Mouse (Mus musculus) CD4-positive helper T cell, adult 2 months (primary cell): Measurements from ENCODE around the gene Pik3r6.

Experiments
- DNase-seq: peaks from one replicate; pipeline ENCODE4 v3.0.0-alpha.2; 2012; ENCODE audit warnings: low read depth, missing footprints, low spot score

Pik3r6 gene

GRCm38 (mm10) chr11:68583225-68583624, 80.4 kb downstream of the Pik3r6 start:
- no peak for DNase-seq

DNA sequence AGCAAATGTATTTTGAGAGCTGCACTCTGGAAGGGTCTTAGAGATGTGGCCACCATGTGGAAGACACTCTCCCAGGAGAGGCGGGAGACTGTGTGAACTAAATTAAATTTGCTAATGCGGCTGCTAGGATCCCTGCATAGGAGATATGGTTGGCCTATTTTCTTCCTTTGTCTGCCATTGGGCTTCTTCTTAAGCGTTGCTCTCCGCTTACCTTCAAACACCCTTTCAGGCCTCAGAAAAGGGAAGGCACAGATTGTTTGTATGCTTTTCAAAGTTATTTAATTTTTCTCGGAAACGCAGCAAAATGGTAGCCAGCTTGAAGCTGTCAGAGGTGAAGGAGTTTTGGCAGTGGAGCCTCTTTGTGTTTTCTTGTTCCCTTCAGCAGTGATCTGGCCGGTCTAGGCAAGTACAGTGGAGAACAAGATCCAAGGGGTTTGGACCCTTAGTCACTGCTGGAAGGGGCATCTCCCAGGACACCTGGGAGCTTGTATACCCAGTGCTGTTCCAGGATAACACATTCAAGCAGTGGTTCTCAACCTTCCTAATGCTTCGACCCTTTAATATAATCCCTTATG, 81.2 kb downstream of the Pik3r6 start:
- no peak for DNase-seq

GRCm38 (mm10) chr11:68585890-68586289, 83.1 kb downstream of the Pik3r6 start:
- DNase-seq, result no peak

GRCm38 (mm10) chr11:68586721-68587120, 83.9 kb downstream of the Pik3r6 start, which contains the start of gene Ccdc42:
Ccdc42 (plus strand) TSS chr11:68587021.
- no peak for DNase-seq

DNA sequence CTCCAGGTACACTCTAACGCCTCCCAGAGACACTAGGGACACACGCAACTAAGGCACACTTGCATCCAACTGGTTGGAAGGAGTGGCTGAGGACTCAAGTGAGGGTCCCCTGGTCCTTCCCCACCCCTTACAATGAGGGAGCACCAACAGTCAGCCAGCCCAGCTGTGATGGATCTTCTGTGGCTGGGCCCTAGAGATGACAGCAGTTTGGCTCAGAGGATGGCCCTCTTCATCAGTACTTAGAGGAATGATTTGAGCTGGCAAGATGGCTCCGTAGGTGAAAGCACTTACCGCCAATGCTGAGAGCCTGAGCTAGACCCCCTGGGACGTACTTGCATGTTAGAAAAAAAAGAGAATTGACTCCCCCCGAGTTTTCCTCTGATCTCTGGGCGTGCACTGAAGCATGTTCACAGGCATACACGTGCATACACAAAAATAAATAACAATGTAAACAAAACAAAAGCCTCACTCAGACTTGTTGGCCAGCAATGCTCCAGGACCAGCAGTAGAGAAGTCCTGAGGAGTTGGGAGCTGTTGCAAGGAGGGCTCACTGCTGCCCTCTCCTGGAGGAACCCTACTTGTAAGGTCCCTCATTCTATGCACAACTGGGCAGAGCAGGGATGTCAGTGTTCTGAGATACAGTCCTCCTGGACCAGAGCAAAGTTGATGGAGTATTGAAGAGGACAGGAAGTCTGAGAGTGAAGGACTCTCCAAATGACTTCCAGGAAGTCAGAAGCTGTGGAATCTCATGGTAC, 86.4 kb downstream of the Pik3r6 start:
- peak; percentile 54 for DNase-seq

- no peak for DNase-seq
These were observed 88.9 kb downstream of the Pik3r6 start for GRCm38 (mm10) chr11:68591708-68592107.

GRCm38 (mm10) chr11:68593247-68593646, 90.4 kb downstream of the Pik3r6 start:
- no peak for DNase-seq

GRCm38 (mm10) chr11:68597912-68598311, 95.1 kb downstream of the Pik3r6 start:
- DNase-seq, result no peak

DNA sequence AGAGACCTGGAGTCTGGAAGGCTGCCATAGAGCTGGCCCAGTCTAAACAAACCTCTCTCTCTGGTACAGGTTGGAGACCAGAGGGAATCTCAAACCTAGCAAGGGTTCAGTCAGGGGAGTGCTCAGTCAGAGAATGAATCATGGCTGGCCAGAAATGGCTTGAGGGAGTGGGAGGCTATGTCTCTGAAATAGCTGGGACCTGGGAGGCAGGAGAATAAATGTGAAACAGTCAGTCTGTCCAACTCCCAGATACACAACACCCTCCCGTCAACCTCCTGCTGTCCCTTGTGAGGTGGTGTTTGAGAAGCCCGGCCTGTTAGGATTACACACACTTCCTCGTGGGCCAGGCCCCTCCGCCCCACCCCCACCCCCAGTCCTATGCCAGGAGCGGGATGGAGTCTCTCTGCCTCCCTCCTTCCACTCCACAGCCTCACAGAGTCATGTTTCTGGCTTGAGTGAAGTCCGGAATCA, 97.8 kb downstream of the Pik3r6 start:
- DNase-seq, result no peak

- DNase-seq, result no peak
These were observed 98.7 kb downstream of the Pik3r6 start for GRCm38 (mm10) chr11:68601486-68601991.
